Mouse (Mus musculus): Measurements from ENCODE around the gene Adgrg7. TPM values are rescaled to one million over a fixed set of nuclear protein-coding genes. Genes with fewer than 3 reads are reported as not detected.

Gene Adgrg7
- polyA plus RNA-seq, 1 experiment, result 0.30 TPM

DNA sequence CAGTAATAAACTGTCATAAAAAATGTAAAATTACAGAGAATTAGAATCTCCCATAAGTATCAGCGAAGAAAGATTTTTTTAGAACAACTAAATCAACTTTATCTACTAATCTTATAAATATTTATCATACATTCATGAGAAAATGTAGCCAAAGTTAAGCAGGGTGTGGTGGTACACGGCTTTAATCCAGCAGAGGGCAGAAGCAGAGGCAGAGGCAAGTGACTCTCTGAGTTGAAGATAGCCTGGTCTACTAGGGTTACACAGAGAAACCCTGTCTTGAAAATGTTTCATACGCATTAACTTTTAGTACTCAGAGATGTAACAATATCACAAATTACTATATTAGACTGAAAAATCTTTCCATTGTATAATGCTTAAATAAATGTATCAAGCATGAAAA is 89.9 kb downstream of the Adgrg7 start:
- Histone ChIP-seq H3K4me3 (ENCODE audit: control insufficient read depth, low read depth, low read length) (no peak overlapping the region), H3K4me1 (ENCODE audit: control insufficient read depth, insufficient read depth, low read length) (no peaks in the 10 kb centered on the region), H3K36me3 (ENCODE audit: control insufficient read depth, insufficient read depth, low read length) (no peaks in the 10 kb centered on the region), H3K27me3 (ENCODE audit: control insufficient read depth, insufficient read depth, low read length) (no peaks in the 10 kb centered on the region), H3K27ac (ENCODE audit: control insufficient read depth, insufficient read depth, low read depth, low read length) (no peak overlapping the region)
- TF ChIP-seq POLR2A (IDR thresholded peaks at IDR 0.05; ENCODE audit: control insufficient read depth, low read depth, low read length) (no peak), CTCF (IDR thresholded peaks at IDR 0.05; ENCODE audit: control insufficient read depth, insufficient read depth, insufficient replicate concordance, low read depth, low read length) (no peak)

DNA sequence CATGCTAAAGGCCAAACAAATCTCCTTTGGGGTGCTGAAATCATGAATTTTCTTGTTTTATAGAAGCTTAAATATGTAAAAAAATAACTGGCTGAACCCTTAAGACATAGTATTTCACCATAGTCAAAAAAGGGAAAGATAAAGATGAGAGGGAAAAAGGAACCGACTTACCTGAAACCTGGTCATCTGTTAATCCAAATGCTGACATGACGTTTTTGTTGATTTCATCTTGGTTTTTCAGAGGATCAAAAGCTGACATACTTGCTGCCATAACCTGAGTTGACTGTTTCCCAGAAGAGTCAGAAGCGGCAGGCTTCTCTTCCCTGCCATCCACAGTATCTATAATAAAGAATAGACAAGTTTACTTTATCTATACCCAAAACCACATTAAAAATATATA is 94.8 kb downstream of the Adgrg7 start:
- H3K36me3 ChIP-seq (ENCODE audit: control insufficient read depth, insufficient read depth, low read length), result no peaks in the 10 kb centered on the region
- no peak overlapping the region for H3K27ac ChIP-seq (ENCODE audit: control insufficient read depth, insufficient read depth, low read depth, low read length)
- H3K4me1 ChIP-seq (ENCODE audit: control insufficient read depth, insufficient read depth, low read length), result no peaks in the 10 kb centered on the region
- H3K4me3 ChIP-seq (ENCODE audit: control insufficient read depth, low read depth, low read length), result no peak overlapping the region
- TF ChIP-seq POLR2A (IDR thresholded peaks at IDR 0.05; ENCODE audit: control insufficient read depth, low read depth, low read length) (no peak), CTCF (IDR thresholded peaks at IDR 0.05; ENCODE audit: control insufficient read depth, insufficient read depth, insufficient replicate concordance, low read depth, low read length) (no peak)
- no peaks in the 10 kb centered on the region for H3K27me3 ChIP-seq (ENCODE audit: control insufficient read depth, insufficient read depth, low read length)

GRCm38 (mm10) chr16:56696448-56696847 is 99.2 kb downstream of the Adgrg7 start:
- Histone ChIP-seq H3K36me3 (ENCODE audit: control insufficient read depth, insufficient read depth, low read length) (peaks cover 1% of the 10 kb centered on the region; the same call in 1 of the 2 replicates), H3K27me3 (ENCODE audit: control insufficient read depth, insufficient read depth, low read length) (no peaks in the 10 kb centered on the region), H3K27ac (ENCODE audit: control insufficient read depth, insufficient read depth, low read depth, low read length) (no peak overlapping the region), H3K4me1 (ENCODE audit: control insufficient read depth, insufficient read depth, low read length) (no peaks in the 10 kb centered on the region), H3K4me3 (ENCODE audit: control insufficient read depth, low read depth, low read length) (no peak overlapping the region)
- TF ChIP-seq POLR2A (IDR thresholded peaks at IDR 0.05; ENCODE audit: control insufficient read depth, low read depth, low read length) (no peak), CTCF (IDR thresholded peaks at IDR 0.05; ENCODE audit: control insufficient read depth, insufficient read depth, insufficient replicate concordance, low read depth, low read length) (no peak)

- no peak overlapping the region for H3K27ac ChIP-seq (ENCODE audit: control insufficient read depth, insufficient read depth, low read depth, low read length)
- H3K27me3 ChIP-seq (ENCODE audit: control insufficient read depth, insufficient read depth, low read length), result no peaks in the 10 kb centered on the region
- peaks cover 3% of the 10 kb centered on the region; the same call in 1 of the 2 replicates for H3K36me3 ChIP-seq (ENCODE audit: control insufficient read depth, insufficient read depth, low read length)
- no peak overlapping the region for H3K4me3 ChIP-seq (ENCODE audit: control insufficient read depth, low read depth, low read length)
- TF ChIP-seq CTCF (IDR thresholded peaks at IDR 0.05; ENCODE audit: control insufficient read depth, insufficient read depth, insufficient replicate concordance, low read depth, low read length) (no peak), POLR2A (IDR thresholded peaks at IDR 0.05; ENCODE audit: control insufficient read depth, low read depth, low read length) (no peak)
- H3K4me1 ChIP-seq (ENCODE audit: control insufficient read depth, insufficient read depth, low read length), result no peaks in the 10 kb centered on the region
Measured at GRCm38 (mm10) chr16:56690715-56691114, 104.9 kb downstream of the Adgrg7 start.

DNA sequence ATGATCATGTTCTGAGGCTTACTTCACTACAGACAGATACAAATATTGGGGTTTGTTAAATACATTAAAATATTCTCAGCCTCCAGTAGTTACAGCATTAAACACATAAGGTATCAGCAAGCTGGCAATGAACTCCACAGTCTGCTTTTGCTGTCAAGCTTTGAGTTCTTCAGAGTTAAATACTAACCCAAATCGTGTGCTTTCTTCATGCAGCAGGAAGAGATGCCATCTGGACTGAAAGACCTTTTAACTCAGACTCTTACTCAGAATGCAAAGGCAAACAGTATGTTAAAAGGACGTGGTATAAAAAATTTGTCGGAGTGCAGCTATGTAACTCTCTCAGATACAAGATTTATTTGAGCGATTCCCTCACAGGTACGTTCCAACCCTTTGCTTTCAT is 108.9 kb downstream of the Adgrg7 start:
- H3K4me1 ChIP-seq (ENCODE audit: control insufficient read depth, insufficient read depth, low read length), result no peaks in the 10 kb centered on the region
- peaks cover 2% of the 10 kb centered on the region; the same call in 1 of the 2 replicates for H3K36me3 ChIP-seq (ENCODE audit: control insufficient read depth, insufficient read depth, low read length)
- H3K27ac ChIP-seq (ENCODE audit: control insufficient read depth, insufficient read depth, low read depth, low read length), result no peak overlapping the region
- H3K27me3 ChIP-seq (ENCODE audit: control insufficient read depth, insufficient read depth, low read length), result no peaks in the 10 kb centered on the region
- H3K4me3 ChIP-seq (ENCODE audit: control insufficient read depth, low read depth, low read length), result no peak overlapping the region
- TF ChIP-seq POLR2A (IDR thresholded peaks at IDR 0.05; ENCODE audit: control insufficient read depth, low read depth, low read length), result no peak
- no peak for TF ChIP-seq CTCF (IDR thresholded peaks at IDR 0.05; ENCODE audit: control insufficient read depth, insufficient read depth, insufficient replicate concordance, low read depth, low read length)

GRCm38 (mm10) chr16:56681010-56681645 is 114.5 kb downstream of the Adgrg7 start:
- Histone ChIP-seq H3K27ac (ENCODE audit: control insufficient read depth, insufficient read depth, low read depth, low read length) (no peak overlapping the region), H3K4me3 (ENCODE audit: control insufficient read depth, low read depth, low read length) (no peak overlapping the region), H3K4me1 (ENCODE audit: control insufficient read depth, insufficient read depth, low read length) (no peaks in the 10 kb centered on the region), H3K36me3 (ENCODE audit: control insufficient read depth, insufficient read depth, low read length) (no peaks in the 10 kb centered on the region), H3K27me3 (ENCODE audit: control insufficient read depth, insufficient read depth, low read length) (no peaks in the 10 kb centered on the region)
- TF ChIP-seq POLR2A (IDR thresholded peaks at IDR 0.05; ENCODE audit: control insufficient read depth, low read depth, low read length), result no peak
- TF ChIP-seq CTCF (IDR thresholded peaks at IDR 0.05; ENCODE audit: control insufficient read depth, insufficient read depth, insufficient replicate concordance, low read depth, low read length), result no peak

GRCm38 (mm10) chr16:56677146-56677545 is 118.5 kb downstream of the Adgrg7 start:
- no peak overlapping the region for H3K27ac ChIP-seq (ENCODE audit: control insufficient read depth, insufficient read depth, low read depth, low read length)

More at GRCm38 (mm10) chr16:56677146-56677545, 118.5 kb downstream of the Adgrg7 start:
- Histone ChIP-seq H3K4me3 (ENCODE audit: control insufficient read depth, low read depth, low read length) (no peak overlapping the region), H3K4me1 (ENCODE audit: control insufficient read depth, insufficient read depth, low read length) (no peaks in the 10 kb centered on the region), H3K27me3 (ENCODE audit: control insufficient read depth, insufficient read depth, low read length) (no peaks in the 10 kb centered on the region), H3K36me3 (ENCODE audit: control insufficient read depth, insufficient read depth, low read length) (no peaks in the 10 kb centered on the region)
- TF ChIP-seq POLR2A (IDR thresholded peaks at IDR 0.05; ENCODE audit: control insufficient read depth, low read depth, low read length) (no peak), CTCF (IDR thresholded peaks at IDR 0.05; ENCODE audit: control insufficient read depth, insufficient read depth, insufficient replicate concordance, low read depth, low read length) (no peak)

Other genes starting within 250 kb of the Adgrg7 start
- 67.1 and 77.2 TPM in 2 replicates for gene Tfg, start 78.4 kb downstream of the Adgrg7 start, polyA plus RNA-seq (2012; rRNA removed)
- gene Tmem45a, start 90.3 kb upstream of the Adgrg7 start, polyA plus RNA-seq (2012; rRNA removed), result 0.69 and 1.4 TPM in 2 replicates
- not detected in 2 replicates for gene Lnp1, start 132.2 kb upstream of the Adgrg7 start, polyA plus RNA-seq (2012; rRNA removed)